Mouse (Mus musculus): ENCODE results near the gene Ggct. TPM values are rescaled to one million over a fixed set of nuclear protein-coding genes. Genes with fewer than 3 reads are reported as not detected.

The Ggct gene
- polyA plus RNA-seq, 1 experiment, result 4.2 TPM

DNA sequence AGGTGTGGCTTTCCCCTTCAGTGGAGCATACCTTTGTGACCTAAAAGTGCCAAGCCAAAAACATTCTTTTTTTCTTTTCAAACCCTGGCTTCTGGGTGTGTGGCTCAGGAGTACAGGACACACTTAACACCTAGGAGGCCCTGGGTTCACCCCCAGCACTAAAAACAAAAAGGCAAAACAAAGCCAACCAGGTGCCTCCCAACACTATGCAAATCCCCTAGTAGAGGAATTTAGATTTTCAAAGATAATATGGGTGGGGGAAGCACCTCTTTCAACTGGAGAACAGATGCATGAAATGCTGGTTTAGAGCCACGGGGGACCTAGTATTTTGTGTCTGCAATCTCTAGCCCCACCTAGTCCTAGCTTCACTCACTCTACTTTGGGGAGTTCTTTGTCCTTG lies 28.0 kb downstream of the Ggct start:
- Histone ChIP-seq H3ac (ENCODE audit: control insufficient read depth, insufficient read length) (no peak overlapping the region), H3K4me3 (no peak overlapping the region), H3K27me3 (ENCODE audit: control insufficient read depth, insufficient read depth, insufficient read length) (no peaks in the 10 kb centered on the region), H3K79me2 (ENCODE audit: control insufficient read depth, insufficient read depth) (no peaks in the 10 kb centered on the region), H3K4me2 (ENCODE audit: low read depth) (no peak overlapping the region), H3K36me3 (ENCODE audit: control insufficient read depth, insufficient read depth) (no peaks in the 10 kb centered on the region)
- TF ChIP-seq MYOG (IDR thresholded peaks at IDR 0.05; ENCODE audit: control insufficient read depth in 1 of 3, insufficient read depth in 1 of 3, insufficient read length in 2 of 3, low read depth in 2 of 3), result no peak
- no peak for TF ChIP-seq REST (IDR thresholded peaks at IDR 0.05; ENCODE audit: insufficient read depth, insufficient read length)
- TF ChIP-seq TCF12 (IDR thresholded peaks at IDR 0.05; ENCODE audit: insufficient read depth, poor library complexity, severe bottlenecking), result no peak
- no peak for TF ChIP-seq MYOD1 (IDR thresholded peaks at IDR 0.05; ENCODE audit: control insufficient read depth in 1 of 3, insufficient read length in 2 of 3, low read depth in 2 of 3)
- no peak for TF ChIP-seq POLR2A (IDR thresholded peaks at IDR 0.05; ENCODE audit: insufficient read length, low read depth)

GRCm38 (mm10) chr6:54963599-54963998 lies 29.2 kb downstream of the Ggct start:
- no peaks in the 10 kb centered on the region for H3K36me3 ChIP-seq (ENCODE audit: control insufficient read depth, insufficient read depth)
- no peak overlapping the region for H3ac ChIP-seq (ENCODE audit: control insufficient read depth, insufficient read length)
- no peaks in the 10 kb centered on the region for H3K79me2 ChIP-seq (ENCODE audit: control insufficient read depth, insufficient read depth)
- H3K27me3 ChIP-seq (ENCODE audit: control insufficient read depth, insufficient read depth, insufficient read length), result no peaks in the 10 kb centered on the region
- H3K4me3 ChIP-seq, result no peak overlapping the region
- no peak overlapping the region for H3K4me2 ChIP-seq (ENCODE audit: low read depth)
- TF ChIP-seq USF1 (IDR thresholded peaks at IDR 0.05; ENCODE audit: low read depth) (no peak), TCF3 (IDR thresholded peaks at IDR 0.05; ENCODE audit: insufficient read length, low read depth) (no peak), MYOD1 (IDR thresholded peaks at IDR 0.05; ENCODE audit: control insufficient read depth in 1 of 3, insufficient read length in 2 of 3, low read depth in 2 of 3) (no peak)

GRCm38 (mm10) chr6:54957655-54958054 lies 35.1 kb downstream of the Ggct start:
- Histone ChIP-seq H3K36me3 (ENCODE audit: control insufficient read depth, insufficient read depth) (no peaks in the 10 kb centered on the region), H3K4me3 (no peak overlapping the region)
- TF ChIP-seq POLR2A (IDR thresholded peaks at IDR 0.05; ENCODE audit: insufficient read length, low read depth) (no peak), MYOD1 (IDR thresholded peaks at IDR 0.05; ENCODE audit: control insufficient read depth in 1 of 3, insufficient read length in 2 of 3, low read depth in 2 of 3) (no peak), POLR2AphosphoS2 (IDR thresholded peaks at IDR 0.05; ENCODE audit: insufficient read length, low read depth) (no peak), REST (IDR thresholded peaks at IDR 0.05; ENCODE audit: insufficient read depth, insufficient read length) (no peak), E2F4 (IDR thresholded peaks at IDR 0.05; ENCODE audit: insufficient read depth) (no peak)

GRCm38 (mm10) chr6:54956425-54956824 lies 36.3 kb downstream of the Ggct start:
- no peaks in the 10 kb centered on the region for H3K27me3 ChIP-seq (ENCODE audit: control insufficient read depth, insufficient read depth, insufficient read length)
- H3K4me3 ChIP-seq, result no peak overlapping the region
- H3K36me3 ChIP-seq (ENCODE audit: control insufficient read depth, insufficient read depth), result no peaks in the 10 kb centered on the region
- TF ChIP-seq E2F4 (IDR thresholded peaks at IDR 0.05; ENCODE audit: insufficient read depth) (no peak), MYOD1 (IDR thresholded peaks at IDR 0.05; ENCODE audit: control insufficient read depth in 1 of 3, insufficient read length in 2 of 3, low read depth in 2 of 3) (no peak), CEBPB (IDR thresholded peaks at IDR 0.05; ENCODE audit: insufficient read depth, poor library complexity, severe bottlenecking) (no peak), REST (IDR thresholded peaks at IDR 0.05; ENCODE audit: insufficient read depth, insufficient read length) (no peak), MAX (IDR thresholded peaks at IDR 0.05; ENCODE audit: low read depth) (no peak), USF1 (IDR thresholded peaks at IDR 0.05; ENCODE audit: low read depth) (no peak), POLR2AphosphoS2 (IDR thresholded peaks at IDR 0.05; ENCODE audit: insufficient read length, low read depth) (no peak)
- no peaks in the 10 kb centered on the region for H3K79me2 ChIP-seq (ENCODE audit: control insufficient read depth, insufficient read depth)
- H3ac ChIP-seq (ENCODE audit: control insufficient read depth, insufficient read length), result no peak overlapping the region
- H3K4me2 ChIP-seq (ENCODE audit: low read depth), result no peak overlapping the region

More at GRCm38 (mm10) chr6:54957655-54958054, 35.1 kb downstream of the Ggct start:
- Histone ChIP-seq H3K79me2 (ENCODE audit: control insufficient read depth, insufficient read depth) (no peaks in the 10 kb centered on the region), H3K27me3 (ENCODE audit: control insufficient read depth, insufficient read depth, insufficient read length) (no peaks in the 10 kb centered on the region), H3K4me2 (ENCODE audit: low read depth) (no peak overlapping the region), H3ac (ENCODE audit: control insufficient read depth, insufficient read length) (no peak overlapping the region)

DNA sequence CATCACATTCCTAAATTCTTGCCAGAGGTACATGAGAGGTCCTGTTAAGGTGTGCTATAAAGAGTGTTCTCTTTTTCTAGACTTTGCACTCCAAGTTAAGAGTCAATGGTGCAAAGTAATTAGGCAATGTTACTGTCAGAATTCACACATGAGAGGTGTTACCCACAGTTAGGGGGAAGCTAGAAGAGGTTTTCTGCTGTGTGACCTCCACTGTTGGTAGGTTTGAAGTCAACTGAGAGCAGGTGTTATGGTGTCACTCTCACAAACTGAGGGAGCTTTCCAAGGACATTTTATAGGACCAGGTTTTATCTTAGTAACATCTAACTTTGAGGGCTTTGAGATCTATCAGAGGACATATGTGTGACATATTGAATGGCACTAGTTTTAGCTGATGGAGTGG lies 36.8 kb downstream of the Ggct start:
- H3ac ChIP-seq (ENCODE audit: control insufficient read depth, insufficient read length), result no peak overlapping the region
- H3K79me2 ChIP-seq (ENCODE audit: control insufficient read depth, insufficient read depth), result no peaks in the 10 kb centered on the region
- H3K4me3 ChIP-seq, result no peak overlapping the region
- TF ChIP-seq CEBPB (IDR thresholded peaks at IDR 0.05; ENCODE audit: insufficient read depth, poor library complexity, severe bottlenecking) (no peak), E2F4 (IDR thresholded peaks at IDR 0.05; ENCODE audit: insufficient read depth) (no peak), POLR2A (IDR thresholded peaks at IDR 0.05; ENCODE audit: insufficient read length, low read depth) (no peak), REST (IDR thresholded peaks at IDR 0.05; ENCODE audit: insufficient read depth, insufficient read length) (no peak), MAX (IDR thresholded peaks at IDR 0.05; ENCODE audit: low read depth) (no peak), TCF3 (IDR thresholded peaks at IDR 0.05; ENCODE audit: insufficient read length, low read depth) (no peak), TCF12 (IDR thresholded peaks at IDR 0.05; ENCODE audit: insufficient read depth, poor library complexity, severe bottlenecking) (no peak), USF1 (IDR thresholded peaks at IDR 0.05; ENCODE audit: low read depth) (no peak), MYOG (IDR thresholded peaks at IDR 0.05; ENCODE audit: control insufficient read depth in 1 of 3, insufficient read depth in 1 of 3, insufficient read length in 2 of 3, low read depth in 2 of 3) (no peak), MYOD1 (IDR thresholded peaks at IDR 0.05; ENCODE audit: control insufficient read depth in 1 of 3, insufficient read length in 2 of 3, low read depth in 2 of 3) (no peak)
- H3K36me3 ChIP-seq (ENCODE audit: control insufficient read depth, insufficient read depth), result no peaks in the 10 kb centered on the region
- H3K4me2 ChIP-seq (ENCODE audit: low read depth), result no peak overlapping the region
- no peaks in the 10 kb centered on the region for H3K27me3 ChIP-seq (ENCODE audit: control insufficient read depth, insufficient read depth, insufficient read length)

All from myocyte (in vitro differentiated cells).